Mouse (Mus musculus): ENCODE measurements at regions not wholly inside any gene's neighbourhood (a gene's known extent, or its start where the extent isn't known, plus 50 kb on each side); places are given as distances from the start of the nearest gene placed in this dataset.

GRCm38 (mm10) chr12:27140335-27140702 lies 202.1 kb downstream of the Sox11 start:
- no peak for DNase-seq (ENCODE audit: low spot score in 2 of 2)

- no peak for DNase-seq (ENCODE audit: low spot score in 2 of 2)
These were observed 202.6 kb downstream of the Sox11 start for GRCm38 (mm10) chr12:27139683-27140334.

- no peak for DNase-seq (ENCODE audit: low spot score in 2 of 2)
These were observed 203.4 kb downstream of the Sox11 start for GRCm38 (mm10) chr12:27138663-27139633.

GRCm38 (mm10) chr12:27135997-27136559 lies 206.3 kb downstream of the Sox11 start:
- no peak for DNase-seq (ENCODE audit: low spot score in 2 of 2)

- DNase-seq (ENCODE audit: low spot score in 2 of 2): no peak
These were observed 211.8 kb downstream of the Sox11 start for GRCm38 (mm10) chr12:27130544-27130943.

- DNase-seq (ENCODE audit: low spot score in 2 of 2): no peak
These were observed 215.2 kb downstream of the Sox11 start for GRCm38 (mm10) chr12:27127054-27127605.

- no peak for DNase-seq (ENCODE audit: low spot score in 2 of 2)
These were observed 223.8 kb downstream of the Sox11 start for GRCm38 (mm10) chr12:27118581-27118980.

GRCm38 (mm10) chr12:27115392-27115791 lies 227.0 kb downstream of the Sox11 start:
- no peak for DNase-seq (ENCODE audit: low spot score in 2 of 2)

- no peak for DNase-seq (ENCODE audit: low spot score in 2 of 2)
These were observed 237.3 kb downstream of the Sox11 start for GRCm38 (mm10) chr12:27104925-27105571.

- no peak for DNase-seq (ENCODE audit: low spot score in 2 of 2)
These were observed 239.4 kb downstream of the Sox11 start for GRCm38 (mm10) chr12:27102996-27103395.

- no peak for DNase-seq (ENCODE audit: low spot score in 2 of 2)
These were observed 253.2 kb downstream of the Sox11 start for GRCm38 (mm10) chr12:27089206-27089605.

GRCm38 (mm10) chr12:27085890-27086289 lies 256.5 kb downstream of the Sox11 start:
- no peak for DNase-seq (ENCODE audit: low spot score in 2 of 2)

GRCm38 (mm10) chr12:27083645-27084550 lies 258.5 kb downstream of the Sox11 start:
- DNase-seq (ENCODE audit: low spot score in 2 of 2): no peak

GRCm38 (mm10) chr12:27083089-27083488 lies 259.3 kb downstream of the Sox11 start:
- no peak for DNase-seq (ENCODE audit: low spot score in 2 of 2)

- no peak for DNase-seq (ENCODE audit: low spot score in 2 of 2)
These were observed 259.8 kb downstream of the Sox11 start for GRCm38 (mm10) chr12:27082624-27083023.

- DNase-seq (ENCODE audit: low spot score in 2 of 2): no peak
These were observed 266.2 kb downstream of the Sox11 start for GRCm38 (mm10) chr12:27076107-27076738.

- no peak for DNase-seq (ENCODE audit: low spot score in 2 of 2)
These were observed 277.3 kb downstream of the Sox11 start for GRCm38 (mm10) chr12:27065011-27065517.

GRCm38 (mm10) chr12:27063518-27063917 lies 278.9 kb downstream of the Sox11 start:
- no peak for DNase-seq (ENCODE audit: low spot score in 2 of 2)

- no peak for DNase-seq (ENCODE audit: low spot score in 2 of 2)
These were observed 279.7 kb downstream of the Sox11 start for GRCm38 (mm10) chr12:27062511-27063264.

Measured in spleen, postnatal 36 days (tissue).